Mouse (Mus musculus) layer of hippocampus, adult 11-12 months (tissue): Measurements from ENCODE around the gene Huwe1.

Experiments
- DNase-seq: peaks from one replicate; pipeline ENCODE4 v3.0.0; 2022; ENCODE audit warnings: low spot score

Gene Huwe1

DNA sequence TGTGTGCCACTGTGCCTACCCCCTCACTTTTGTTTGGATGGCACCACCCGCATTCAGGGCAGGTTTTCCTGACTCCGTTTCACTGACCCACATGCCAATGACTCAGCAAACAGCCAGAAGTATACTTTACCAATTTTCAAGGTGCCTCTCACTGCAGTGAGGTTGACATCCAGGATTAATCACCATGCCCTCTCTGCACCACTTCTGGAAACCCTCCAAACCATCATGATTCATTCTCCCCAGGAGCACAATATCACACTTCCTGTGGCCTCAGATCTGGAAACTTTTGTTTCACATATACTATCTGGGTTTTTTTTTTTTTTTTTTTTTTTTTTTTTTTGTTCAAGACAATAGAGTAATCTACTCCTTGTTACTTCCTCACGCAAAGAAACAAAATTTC, 150.6 kb downstream of the Huwe1 start:
- no peak for DNase-seq
